Mouse (Mus musculus): ENCODE measurements around the gene Fggy. TPM values are rescaled to one million over a fixed set of nuclear protein-coding genes. Genes with fewer than 3 reads are reported as not detected.

Gene Fggy
- total and polyA plus RNA-seq, 3 experiments: not detected

- TF ChIP-seq MAX (IDR thresholded peaks at IDR 0.05; ENCODE audit: low read length) (no peak), KAT2A (conservative IDR thresholded peaks at IDR 0.05; ENCODE audit: low read depth, low read length) (no peak), E2F4 (IDR thresholded peaks at IDR 0.05; ENCODE audit: borderline replicate concordance, low read depth, low read length) (no peak), TBP (IDR thresholded peaks at IDR 0.05; ENCODE audit: low read depth, low read length) (no peak), CTCF (IDR thresholded peaks at IDR 0.05 in 2 of 3, conservative IDR thresholded peaks at IDR 0.05 in 1 of 3; ENCODE audit: control insufficient read depth in 1 of 3, insufficient read depth in 1 of 3, low read depth in 2 of 3, low read length in 3 of 3, poor library complexity in 1 of 3, severe bottlenecking in 1 of 3) (no peak), ZMIZ1 (IDR thresholded peaks at IDR 0.05; ENCODE audit: low read depth, low read length) (no peak), POLR2A (IDR thresholded peaks at IDR 0.05; ENCODE audit: control insufficient read depth in 1 of 2, insufficient read depth in 1 of 2, low read depth in 1 of 2, low read length in 2 of 2, poor library complexity in 1 of 2) (no peak), MAFK (IDR thresholded peaks at IDR 0.05; ENCODE audit: borderline replicate concordance, low read depth, low read length) (no peak), GABPA (IDR thresholded peaks at IDR 0.05; ENCODE audit: low read depth, low read length) (no peak), UBTF (IDR thresholded peaks at IDR 0.05; ENCODE audit: borderline replicate concordance, insufficient read depth, low read depth, low read length) (no peak), ETS1 (IDR thresholded peaks at IDR 0.05; ENCODE audit: low read depth, low read length) (no peak), ZKSCAN1 (IDR thresholded peaks at IDR 0.05; ENCODE audit: low read depth, low read length) (no peak), JUND (IDR thresholded peaks at IDR 0.05; ENCODE audit: low read depth, low read length) (no peak), EP300 (IDR thresholded peaks at IDR 0.05; ENCODE audit: low read depth in 1 of 2, low read length in 2 of 2) (no peak)
- Histone ChIP-seq H3K4me3 (ENCODE audit: control insufficient read depth in 1 of 2, insufficient read depth in 1 of 2, low read depth in 2 of 2, low read length in 2 of 2) (no peak overlapping the region), H3K9ac (ENCODE audit: control insufficient read depth, low read depth, low read length, poor library complexity, severe bottlenecking) (no peak overlapping the region), H3K79me2 (ENCODE audit: control insufficient read depth, insufficient read depth, low read length, poor library complexity) (no peaks in the 10 kb centered on the region), H3K36me3 (ENCODE audit: control insufficient read depth in 1 of 2, insufficient read depth in 2 of 2, low read length in 2 of 2) (no peaks in the 10 kb centered on the region), H3K4me1 (ENCODE audit: control insufficient read depth in 1 of 2, insufficient read depth in 2 of 2, low read length in 2 of 2) (no peaks in the 10 kb centered on the region), H3K9me3 (replicated peaks; ENCODE audit: insufficient read depth, low read length) (no peaks in the 10 kb centered on the region), H3K27ac (ENCODE audit: control insufficient read depth, low read depth, low read length) (no peak overlapping the region), H3K27me3 (ENCODE audit: control insufficient read depth in 1 of 2, insufficient read depth in 2 of 2, low read length in 2 of 2) (no peaks in the 10 kb centered on the region)
- DNase-seq (ENCODE audit: low read depth, low spot score): no peak
Measured at GRCm38 (mm10) chr4:95953328-95953727, 396.0 kb downstream of the Fggy start.

- TF ChIP-seq RCOR1 (IDR thresholded peaks at IDR 0.05; ENCODE audit: low read depth, low read length) (no peak), EP300 (IDR thresholded peaks at IDR 0.05; ENCODE audit: low read depth in 1 of 2, low read length in 2 of 2) (no peak), NRF1 (IDR thresholded peaks at IDR 0.05; ENCODE audit: insufficient read depth, low read depth, low read length, poor library complexity, severe bottlenecking) (no peak), CTCF (IDR thresholded peaks at IDR 0.05 in 2 of 3, conservative IDR thresholded peaks at IDR 0.05 in 1 of 3; ENCODE audit: control insufficient read depth in 1 of 3, insufficient read depth in 1 of 3, low read depth in 2 of 3, low read length in 3 of 3, poor library complexity in 1 of 3, severe bottlenecking in 1 of 3) (no peak)
- no peaks in the 10 kb centered on the region for H3K4me1 ChIP-seq (ENCODE audit: control insufficient read depth in 1 of 2, insufficient read depth in 2 of 2, low read length in 2 of 2)
- H3K27me3 ChIP-seq (ENCODE audit: control insufficient read depth in 1 of 2, insufficient read depth in 2 of 2, low read length in 2 of 2): no peaks in the 10 kb centered on the region
- H3K4me3 ChIP-seq (ENCODE audit: control insufficient read depth in 1 of 2, insufficient read depth in 1 of 2, low read depth in 2 of 2, low read length in 2 of 2): no peak within 1 kb of the TSS
- no peak for DNase-seq (ENCODE audit: low read depth, low spot score)
- H3K79me2 ChIP-seq (ENCODE audit: control insufficient read depth, insufficient read depth, low read length, poor library complexity): no peaks in the 10 kb centered on the region
- H3K27ac ChIP-seq (ENCODE audit: control insufficient read depth, low read depth, low read length): no peak within 1 kb of the TSS
- no peaks in the 10 kb centered on the region for H3K36me3 ChIP-seq (ENCODE audit: control insufficient read depth in 1 of 2, insufficient read depth in 2 of 2, low read length in 2 of 2)
- H3K9ac ChIP-seq (ENCODE audit: control insufficient read depth, low read depth, low read length, poor library complexity, severe bottlenecking): no peak within 1 kb of the TSS
- H3K9me3 ChIP-seq (replicated peaks; ENCODE audit: insufficient read depth, low read length): no peaks in the 10 kb centered on the region
Measured at GRCm38 (mm10) chr4:95966928-95967724, 409.8 kb downstream of the Fggy start, which contains the start of gene Hook1. TSS of gene Hook1 (plus strand) at chr4:95967240.
